Mouse (Mus musculus) lung, postnatal 25 days (tissue): Measurements from ENCODE around the gene St14.
"Not testable (repeated sequence)": the region's sequence is repeated elsewhere in the genome, so short reads cannot be mapped to it uniquely, and the experiment has no call there.

Experiments used
- DNase-seq: peaks from one replicate; pipeline ENCODE4 v3.0.0; 2022; ENCODE audit warnings: low spot score

Gene St14

DNA sequence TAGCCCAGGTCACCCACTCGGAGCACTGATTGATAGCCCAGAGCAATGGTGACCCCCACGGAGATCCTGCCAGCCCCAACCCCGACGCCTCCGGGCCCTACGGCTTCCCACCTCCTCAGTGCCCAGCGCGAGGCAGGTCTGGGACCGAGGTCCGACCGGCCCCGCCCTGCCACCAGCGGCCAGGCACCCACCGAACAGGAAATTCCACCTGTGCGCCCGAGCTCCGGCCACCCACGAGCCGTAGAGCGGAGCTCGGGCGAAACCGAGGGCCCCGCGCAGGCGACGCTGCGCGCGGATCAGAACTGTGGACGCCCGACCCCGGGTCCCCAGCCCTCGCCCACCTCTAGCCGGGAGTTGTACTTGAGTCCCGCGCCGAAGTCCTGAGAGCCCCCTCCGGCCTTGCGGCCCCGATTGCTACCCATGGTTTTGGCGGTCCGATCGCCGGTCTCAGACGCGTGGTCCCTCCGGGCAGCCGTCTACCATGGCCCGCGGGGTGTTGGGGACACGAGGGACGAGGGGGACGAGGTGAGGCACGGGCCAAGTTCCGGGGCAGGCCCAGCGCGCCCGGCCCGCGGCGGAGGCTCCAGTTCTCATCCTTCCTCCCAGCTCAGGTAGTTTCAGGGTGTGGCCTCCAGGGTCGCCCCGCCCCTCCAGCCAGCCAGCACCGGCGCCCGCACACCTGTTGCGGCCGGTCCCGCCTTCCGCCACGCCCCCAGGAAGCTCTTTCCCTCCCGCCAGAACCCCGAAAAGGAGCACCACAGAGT is at the start of gene St14:
Gene St14, minus strand, starts transcription at position 649 of the 764 bp plus-strand sequence.
- peak; percentile 85 for DNase-seq

DNA sequence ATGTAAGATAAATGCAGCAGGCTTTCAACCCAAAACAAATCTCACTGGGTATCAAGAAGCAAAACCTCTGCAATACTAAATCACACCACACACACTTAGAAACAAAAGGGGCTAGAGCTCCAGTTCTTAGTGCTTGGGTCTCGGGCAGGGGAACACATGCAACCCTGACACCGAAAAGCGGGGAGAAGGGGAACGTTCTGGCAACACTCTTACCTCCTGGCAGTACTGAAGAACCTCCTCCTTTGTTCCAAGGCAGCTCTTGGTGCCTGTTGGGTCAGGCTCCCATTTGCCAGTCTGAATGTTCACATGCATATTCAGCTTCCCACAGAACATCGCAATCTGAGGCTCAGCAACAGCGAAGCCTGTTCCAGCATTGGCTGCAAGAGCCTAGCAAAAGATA is 46.0 kb upstream of the St14 start:
- DNase-seq = no peak

DNA sequence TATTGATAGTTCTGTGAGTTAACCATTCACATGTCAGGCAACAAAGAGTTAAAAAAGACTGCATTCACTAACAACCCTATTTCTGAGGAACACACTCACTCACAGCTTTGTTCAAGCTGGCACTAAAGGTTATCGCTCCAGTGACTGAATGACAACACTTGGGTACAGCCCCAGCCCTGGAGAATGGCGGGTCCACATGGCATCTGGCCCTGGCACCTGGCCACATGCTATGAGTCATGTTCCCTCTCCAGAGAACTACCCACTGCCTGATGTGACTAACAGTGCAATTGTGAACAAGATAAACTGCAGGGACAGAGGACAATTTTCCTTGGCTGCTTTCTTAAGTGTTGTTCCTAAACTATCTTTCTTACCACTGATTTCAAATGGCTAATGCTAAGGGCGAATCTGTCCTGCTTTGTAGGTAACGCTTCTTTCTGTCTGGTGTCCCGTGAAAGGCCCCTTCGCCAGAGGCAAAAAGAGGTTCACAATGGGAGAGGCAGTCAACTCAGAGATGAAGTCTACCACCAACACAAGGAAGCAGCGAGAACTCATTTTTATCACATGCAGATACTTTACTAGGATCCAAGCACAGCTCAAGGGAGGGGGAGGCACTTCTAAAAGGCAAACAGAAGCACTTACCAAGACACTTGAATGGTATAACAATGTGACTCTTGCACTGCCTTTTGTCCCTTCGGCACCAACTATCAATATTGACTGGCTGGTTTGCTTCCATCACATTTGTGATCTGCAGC is 44.9 kb upstream of the St14 start:
- DNase-seq = peak; percentile 93

DNA sequence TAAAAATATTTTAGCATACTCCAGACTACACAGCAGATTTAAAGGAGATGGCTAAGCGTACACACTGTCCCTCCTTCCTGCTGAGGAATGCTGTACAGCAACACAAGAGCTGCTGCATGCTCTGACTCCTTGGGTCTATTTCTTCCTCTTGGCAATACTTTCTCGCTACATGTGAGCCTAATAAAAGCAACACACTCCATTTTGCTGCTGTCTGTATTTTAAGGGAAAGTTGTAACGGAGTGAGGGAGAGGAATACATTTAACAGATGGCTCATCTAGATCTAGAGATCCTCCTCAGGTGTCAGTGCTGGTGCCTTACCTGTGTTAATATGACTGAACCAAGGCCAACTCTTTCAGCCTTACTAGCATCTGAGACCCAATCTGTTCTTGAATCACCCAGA is 44.3 kb upstream of the St14 start:
- DNase-seq = no peak

DNA sequence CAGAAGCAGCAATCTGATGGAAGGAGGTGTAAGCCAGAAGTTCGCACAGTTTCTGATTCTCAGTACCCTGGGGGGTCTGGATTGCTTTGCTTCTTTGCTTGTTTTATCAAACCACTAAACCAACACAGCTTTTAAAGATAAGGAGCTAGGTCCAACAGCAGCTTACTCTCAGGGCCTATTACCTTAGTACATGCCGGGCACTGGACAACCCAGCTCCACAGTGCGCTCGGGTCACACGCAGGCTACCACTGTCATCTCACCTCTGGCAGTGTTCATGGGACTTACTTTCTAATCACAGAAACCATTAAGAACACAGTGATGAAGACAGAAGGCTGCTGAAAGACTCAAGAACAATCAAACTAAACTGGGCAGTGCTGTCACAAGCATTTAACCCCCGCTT is 43.7 kb upstream of the St14 start:
- no peak for DNase-seq

DNA sequence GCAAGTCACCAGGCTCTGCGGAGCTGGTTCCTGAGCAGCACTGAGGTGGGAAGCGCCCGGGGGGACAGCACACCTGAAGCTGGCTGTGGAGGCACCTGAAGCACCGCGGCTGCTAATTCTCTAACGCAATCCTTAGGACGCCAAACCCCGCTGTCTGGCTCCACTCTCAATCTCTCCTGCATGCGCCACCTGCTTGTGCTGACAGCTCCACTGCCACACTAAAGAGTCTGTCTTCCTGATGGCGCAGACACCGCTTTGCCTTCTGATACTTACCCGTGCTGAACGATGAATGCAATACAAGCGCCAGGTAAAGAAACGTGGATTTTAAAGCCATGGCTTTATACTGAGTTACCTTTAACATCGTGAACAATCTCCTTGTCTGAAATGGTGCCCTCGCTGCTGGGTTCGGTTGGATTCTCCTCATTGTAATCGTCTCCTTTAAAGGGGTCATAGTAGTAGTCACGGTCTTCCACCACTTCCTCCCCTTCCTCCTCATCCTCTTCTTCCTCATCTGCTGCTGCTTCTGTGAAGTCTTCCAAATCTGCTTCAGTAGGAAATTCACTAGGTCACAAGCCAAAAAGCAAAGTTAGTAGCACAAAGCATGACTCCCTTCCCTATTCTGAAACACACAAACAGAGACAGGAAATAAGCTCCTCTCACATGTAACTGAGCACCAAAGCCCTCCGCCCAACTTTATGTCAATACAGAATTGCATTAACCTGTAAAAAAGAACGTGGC is 36.9 kb upstream of the St14 start:
- no peak for DNase-seq

DNA sequence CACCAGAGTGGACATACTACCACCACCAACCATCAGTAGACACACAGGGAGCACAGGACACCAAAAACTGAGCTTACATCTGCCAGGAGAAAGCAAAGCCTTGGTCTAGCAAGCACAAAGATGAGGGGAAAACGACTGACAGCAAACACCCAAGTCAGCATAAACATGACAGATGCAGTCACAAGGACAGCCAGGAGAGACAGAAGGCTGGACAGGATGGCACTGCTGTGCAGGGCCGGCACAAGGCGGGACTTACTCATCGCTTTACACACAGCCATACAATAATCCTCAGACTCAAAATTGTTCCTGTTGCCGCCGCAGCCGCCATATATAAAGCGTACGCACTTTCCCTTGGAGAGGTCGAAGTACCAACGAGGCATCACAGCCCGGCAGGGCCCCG is 35.7 kb upstream of the St14 start:
- no peak for DNase-seq

DNA sequence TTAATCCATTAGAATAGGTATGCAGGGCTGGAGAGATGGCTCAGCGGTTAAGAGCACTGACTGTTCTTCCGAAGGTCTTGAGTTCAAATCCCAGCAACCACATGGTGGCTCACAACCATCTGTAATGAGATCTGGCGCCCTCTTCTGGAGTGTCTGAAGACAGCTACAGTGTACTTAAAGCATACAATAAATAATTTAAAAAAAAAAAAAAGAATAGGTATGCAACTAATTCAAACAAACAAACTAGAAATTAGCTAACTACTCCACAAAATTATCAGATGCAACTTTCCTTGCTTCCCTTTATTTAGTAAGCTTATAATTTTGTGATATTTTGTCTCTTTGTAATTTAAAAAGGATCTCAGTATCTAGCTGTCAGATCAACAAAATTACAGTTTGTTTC is 33.9 kb upstream of the St14 start:
- not testable (repeated sequence) for DNase-seq

DNA sequence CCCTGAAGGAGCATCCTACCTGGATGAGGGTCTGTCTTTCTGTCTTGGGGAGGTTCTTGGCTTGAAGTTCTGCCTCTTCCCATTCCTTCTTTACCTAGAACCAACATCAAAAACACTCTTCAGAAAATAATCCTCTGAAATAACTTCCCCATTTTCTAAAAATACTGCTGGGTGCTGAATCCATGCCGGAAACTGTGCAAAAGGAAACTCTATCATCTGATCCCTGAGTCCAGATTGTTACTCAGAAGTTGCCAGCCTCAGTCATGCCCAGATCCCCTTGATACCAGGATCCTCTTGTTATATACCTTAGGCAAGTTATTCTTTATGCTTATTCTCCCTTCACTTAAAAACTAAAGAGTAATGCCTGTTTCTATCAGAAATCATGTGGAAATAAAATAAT is 31.7 kb upstream of the St14 start:
- no peak for DNase-seq

DNA sequence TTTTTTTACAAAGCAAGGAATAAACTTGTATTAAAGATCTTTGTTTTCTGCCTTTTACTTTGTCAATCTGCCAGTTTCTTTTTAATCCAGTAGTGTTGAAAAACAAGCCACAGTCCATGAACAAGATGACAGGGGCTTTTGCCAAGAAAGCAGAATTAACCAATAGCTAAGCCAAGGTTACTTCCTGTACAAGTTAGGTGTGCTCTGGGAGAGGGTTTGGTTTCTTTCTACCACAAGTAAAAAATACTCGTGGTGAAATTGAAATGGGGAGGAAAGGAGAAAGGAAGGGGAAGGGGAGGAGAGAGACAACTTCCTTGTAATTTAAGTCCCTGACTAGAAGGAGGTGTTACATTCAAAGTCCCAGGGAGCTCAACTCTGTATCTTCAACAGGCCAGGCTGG is 31.3 kb upstream of the St14 start:
- no peak for DNase-seq

DNA sequence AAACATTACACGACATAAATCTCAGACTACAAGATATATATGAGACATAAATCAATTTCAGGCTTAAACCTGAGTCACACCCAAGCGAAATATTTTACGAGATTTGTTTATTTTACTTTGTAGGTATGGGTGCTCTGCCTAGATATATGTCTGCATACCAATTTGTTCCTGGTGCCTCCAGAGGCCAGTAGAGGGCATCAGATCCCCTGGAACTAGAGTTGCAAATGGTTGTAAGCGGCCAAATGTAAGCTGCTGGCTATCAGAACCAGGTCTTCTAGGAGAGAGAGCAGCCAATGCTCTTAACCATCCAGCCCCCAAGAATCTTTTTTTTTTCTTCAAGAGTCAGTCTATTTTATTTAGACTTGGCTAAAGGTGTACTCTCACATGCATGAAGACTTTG is 28.3 kb upstream of the St14 start:
- DNase-seq = peak; percentile 21

DNA sequence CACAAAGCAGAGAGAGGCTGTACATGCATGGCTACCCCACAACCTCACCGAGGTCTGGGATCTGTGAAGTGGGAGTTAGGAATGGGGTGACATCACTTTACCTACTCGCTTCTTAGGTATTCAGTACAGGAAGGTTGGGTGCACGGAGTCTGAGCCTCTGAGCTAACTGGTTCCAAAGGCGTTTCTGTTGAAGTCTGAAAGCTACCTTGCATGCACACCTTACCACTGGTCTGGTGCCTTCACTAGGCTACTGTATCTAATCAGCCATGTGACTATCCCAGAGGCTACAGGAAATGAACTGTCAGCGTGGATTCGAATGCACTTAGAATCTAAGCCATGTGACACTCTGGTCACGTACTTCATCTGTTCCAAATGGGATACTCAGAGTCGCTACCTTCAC is 24.9 kb upstream of the St14 start:
- DNase-seq = no peak

DNA sequence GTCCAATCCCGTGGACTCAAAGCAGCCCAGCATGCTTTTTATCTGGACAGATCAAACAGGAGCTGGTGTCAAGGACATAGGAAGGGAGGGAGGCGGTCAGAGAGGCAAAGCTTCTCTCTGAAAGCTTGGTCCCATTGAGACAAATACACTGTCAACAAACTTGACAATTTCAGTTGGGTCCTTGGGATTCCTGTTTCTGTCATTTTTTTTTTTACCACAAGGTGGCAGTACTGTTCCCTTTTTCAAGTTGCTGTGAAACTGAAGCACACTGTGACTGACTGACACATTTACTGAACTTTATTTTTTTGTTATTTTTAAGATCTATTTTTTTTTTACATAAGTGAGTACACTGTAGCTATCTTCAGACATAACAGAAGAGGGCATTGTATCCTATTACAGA is 19.4 kb upstream of the St14 start:
- peak; percentile 38 for DNase-seq

DNA sequence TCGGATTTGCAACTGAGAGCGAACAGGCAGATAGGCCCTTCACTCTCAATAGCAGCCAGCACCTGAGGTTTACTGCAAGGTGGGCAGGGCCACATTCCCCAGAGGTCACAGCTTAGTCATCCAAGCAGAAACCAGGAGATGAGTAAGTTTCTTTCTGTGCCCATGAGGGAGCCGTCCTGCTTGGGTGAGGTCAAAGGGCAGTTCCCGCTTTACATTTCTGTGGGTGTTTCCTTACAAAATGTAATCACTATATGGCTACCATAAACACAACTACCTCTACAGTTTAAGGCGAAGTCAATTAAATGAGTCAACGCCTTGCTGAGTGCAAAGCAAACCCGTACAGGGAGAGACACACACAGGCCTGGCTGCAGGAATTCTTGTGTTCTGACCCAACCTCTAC is 16.5 kb upstream of the St14 start:
- no peak for DNase-seq

DNA sequence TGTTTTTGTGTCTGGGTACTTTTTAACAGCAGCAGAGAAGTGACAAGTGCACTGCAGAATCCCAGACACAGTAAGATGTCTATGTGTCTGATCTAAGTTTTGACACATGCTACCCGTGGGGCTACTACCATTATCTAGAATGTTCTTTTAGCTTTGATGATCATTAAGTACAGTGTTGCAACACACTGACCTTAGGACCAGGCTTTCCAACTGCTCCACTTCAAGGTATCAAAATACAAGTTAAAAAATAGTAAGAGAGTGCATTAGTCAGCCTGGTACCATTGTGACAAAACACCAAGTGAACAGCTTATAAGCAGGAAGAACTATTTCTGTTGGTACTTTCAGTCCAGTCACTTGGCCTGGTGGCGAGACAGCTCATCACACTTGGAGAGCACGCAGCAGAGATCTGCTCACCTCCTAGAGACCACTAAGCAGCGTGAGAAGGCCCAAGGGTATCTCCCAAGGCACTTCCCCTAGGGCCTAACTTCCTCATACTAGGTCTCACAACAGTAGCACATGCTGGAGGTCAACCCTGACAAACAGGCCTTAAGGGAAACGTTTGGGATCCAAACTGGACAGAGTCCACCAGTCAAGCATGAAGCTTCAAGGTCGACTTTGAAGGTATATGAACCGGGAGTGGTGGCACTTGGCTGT is 13.7 kb upstream of the St14 start:
- DNase-seq = peak; percentile 12

DNA sequence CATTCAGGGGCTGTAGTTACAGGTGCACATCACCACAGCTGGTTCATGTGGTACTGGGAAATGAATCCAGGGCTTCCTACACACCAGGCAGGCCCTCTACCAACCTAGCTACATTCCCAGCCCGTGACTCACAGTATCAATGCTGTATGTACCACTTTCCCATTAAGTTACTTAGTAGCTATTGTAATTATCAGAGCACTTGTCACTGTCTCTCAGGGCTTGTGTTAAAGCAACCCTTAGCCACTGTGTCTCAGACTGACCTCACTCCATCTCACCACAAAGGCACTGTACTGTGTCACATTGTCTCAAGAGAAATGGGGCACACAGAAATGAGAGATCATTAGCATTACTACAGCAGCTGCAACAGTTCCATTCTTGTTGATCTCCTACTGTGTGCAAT is 11.3 kb upstream of the St14 start:
- no peak for DNase-seq

DNA sequence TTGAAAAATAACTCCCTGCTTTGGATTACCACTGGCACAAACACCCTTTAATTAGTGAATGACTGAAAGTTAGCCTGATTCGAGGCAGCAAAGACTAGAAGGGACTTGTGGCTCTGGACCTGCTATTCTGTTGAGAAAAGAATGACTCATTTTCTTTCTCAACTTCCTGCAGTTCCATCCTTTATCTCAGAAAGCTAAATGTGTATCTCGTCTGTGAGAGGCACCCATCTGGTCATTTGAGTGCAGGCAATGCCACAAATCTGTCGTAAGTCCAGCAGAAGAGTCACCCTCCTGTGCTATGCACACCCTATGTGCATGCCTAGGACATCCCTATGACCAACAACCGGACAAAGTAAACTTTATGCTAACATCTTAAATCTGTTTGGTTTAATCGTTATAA is 1.5 kb upstream of the St14 start:
- no peak for DNase-seq

DNA sequence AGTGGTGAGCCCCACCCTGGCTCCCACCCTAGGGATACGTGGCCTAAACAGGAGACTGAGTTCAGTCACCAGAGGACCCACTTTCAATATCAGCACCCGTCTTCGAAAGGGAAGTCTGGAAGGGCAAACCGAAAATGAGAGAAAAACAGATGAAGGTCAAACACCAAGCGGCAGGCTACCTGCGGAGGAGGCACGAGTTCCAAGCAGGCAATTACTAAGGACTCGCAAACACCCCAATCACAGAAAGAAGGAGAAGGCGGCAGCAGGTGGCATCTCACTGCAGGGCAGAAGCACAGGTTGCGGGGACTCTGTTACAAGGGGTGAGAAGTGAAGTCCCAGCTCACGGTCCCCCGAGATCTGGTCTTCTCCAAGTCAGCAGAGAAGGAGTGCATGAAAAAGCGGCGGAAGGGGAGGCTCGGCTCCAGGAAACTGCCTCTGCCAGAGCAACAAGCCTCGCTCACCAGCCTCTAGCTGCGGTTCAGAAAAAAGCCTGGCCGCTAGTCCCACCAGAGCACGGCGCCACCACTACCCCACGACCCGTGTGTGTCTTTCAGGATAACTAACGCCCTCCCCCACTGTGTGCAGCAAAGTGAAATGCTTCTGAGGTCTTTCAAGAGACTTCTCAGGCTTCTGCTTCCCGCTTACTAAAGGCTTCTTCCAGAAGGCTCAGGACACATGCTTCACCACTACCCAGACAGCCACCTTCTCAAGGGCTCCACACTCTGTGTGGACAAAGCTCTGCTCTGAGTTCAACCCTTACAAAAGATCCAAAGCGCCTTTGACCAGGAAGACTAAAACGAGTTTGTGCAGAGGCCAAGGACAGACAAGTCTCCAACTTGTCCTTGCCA is 1.1 kb downstream of the St14 start:
- no peak for DNase-seq

DNA sequence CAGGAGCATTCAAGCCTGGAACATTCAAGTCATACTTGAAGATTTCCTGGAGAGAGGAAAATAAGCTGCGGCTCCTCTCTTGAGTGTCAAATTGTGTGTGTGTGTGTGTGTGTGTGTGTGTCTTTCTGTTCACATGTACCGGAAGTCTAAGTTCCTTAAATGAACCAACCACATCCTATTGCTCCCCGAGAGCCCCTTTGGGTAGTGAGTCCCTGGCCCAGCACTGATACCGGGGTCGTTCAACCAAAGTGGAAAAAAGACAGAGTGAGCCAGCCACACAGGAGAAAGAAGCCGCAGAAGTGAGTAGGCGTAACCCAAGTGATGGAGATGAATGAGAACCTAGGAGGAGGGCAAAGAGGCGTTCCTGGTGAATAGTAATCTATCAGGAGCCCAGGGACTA is 1.7 kb downstream of the St14 start:
- DNase-seq = no peak

DNA sequence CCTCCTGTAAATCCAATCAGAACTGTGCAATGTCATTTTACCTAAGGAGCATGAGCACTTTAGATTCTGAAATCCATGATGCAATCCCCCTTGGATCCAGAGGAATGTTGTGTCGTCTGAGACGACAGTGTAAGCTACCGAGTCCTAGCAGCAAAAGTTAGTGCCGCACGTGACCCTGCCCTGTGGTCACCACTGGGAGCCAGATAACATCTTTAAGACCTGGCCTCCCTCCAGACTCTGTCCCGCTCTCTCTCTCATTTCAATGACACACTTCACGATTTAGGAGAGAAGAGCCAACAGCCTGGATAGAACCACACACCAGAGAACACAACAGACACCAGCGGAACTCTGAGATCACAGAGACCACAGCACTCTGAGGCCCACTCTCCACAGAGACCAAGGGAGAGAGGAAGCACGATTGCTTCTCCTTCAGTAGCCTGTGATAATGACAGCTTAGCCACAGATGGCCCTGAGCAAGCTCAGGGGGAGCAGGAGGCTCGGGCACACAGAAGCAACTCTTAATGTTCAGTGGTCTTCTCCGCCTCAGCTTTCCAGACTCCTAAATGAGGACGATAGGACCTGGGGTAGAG is 3.7 kb downstream of the St14 start:
- no peak for DNase-seq

DNA sequence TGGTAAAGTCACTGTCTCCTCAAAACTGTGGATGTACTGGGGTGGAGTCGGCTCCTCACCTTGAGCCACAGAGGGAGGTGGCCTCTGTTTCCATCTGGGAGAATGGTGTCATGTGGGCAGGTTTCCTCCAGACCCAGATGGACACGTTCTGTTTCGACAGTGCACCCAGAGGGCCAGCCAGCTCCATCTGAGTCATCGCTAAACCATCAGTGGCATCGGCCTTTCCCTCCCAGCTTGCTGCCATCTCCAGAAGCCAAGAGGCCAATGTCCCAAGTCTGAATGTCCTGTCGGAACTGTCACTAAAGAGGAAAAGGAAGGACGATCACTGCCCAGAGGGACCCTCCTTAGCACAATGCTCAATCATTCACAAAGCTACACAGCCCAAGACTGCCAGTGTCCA is 5.6 kb downstream of the St14 start:
- no peak for DNase-seq
